ENCODE assay signal across 8 mouse cellular contexts in the genomic region with DNA sequence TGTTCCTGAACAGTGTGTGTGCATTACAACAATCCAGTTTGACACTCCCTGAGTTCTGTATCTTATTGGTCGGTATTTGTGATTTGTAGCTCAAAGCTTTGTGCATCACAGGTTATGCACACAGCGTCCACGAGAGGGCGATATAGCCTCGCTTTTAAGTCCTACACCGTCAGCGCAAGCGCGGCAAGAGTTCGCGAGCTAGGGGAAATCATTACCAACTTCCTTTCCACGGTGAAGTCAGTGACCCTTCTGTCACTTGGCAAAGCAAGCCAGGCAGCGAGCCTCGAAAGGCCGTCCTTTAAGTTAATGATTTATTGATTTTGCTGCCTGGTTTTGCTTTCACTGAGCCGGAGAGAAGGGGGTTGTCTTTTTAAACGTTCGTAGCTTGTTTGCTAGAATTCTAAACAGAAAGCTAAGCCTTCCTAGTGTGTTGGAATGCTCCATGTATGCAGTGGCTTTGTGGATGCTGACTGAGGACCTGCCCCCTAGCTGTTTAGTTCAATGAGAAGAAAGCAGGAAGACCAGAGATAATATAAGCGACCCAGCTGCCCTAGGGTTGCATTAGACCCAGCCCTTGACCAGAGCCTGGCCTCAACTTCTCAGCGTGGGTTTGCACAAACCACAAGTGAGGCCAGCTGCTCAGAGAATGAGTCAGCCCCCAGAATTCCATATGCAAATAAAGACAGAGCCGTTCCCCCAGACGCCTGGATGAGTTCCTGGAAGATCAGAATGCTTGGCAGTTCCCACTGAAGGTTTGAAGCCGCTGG.
DNase-seq lines count a peak whose midpoint lies in the region; ATAC-seq and TF ChIP-seq lines count a peak whose summit lies in the region.

No protein-coding gene starts in this region.

- intact Hi-C loops in gastrocnemius, postnatal 14 days (cut with DNase I; ENCODE audit: low total_unique reads) = loop anchor here (10.0 kb wide), 1 partner anchor 403 kb away; no protein-coding TSS in a partner anchor
- intact Hi-C loops in left cerebral cortex, postnatal 10 days (cut with DNase I) = loop anchor here (5.0 to 10.0 kb wide), 3 partner anchors 383 to 625 kb away; no protein-coding TSS in a partner anchor

- peaks cover 1% of the 10 kb centered on the region; the same call in 1 of the 2 replicates for H3K4me1 ChIP-seq in cortical plate, adult 2 months (ENCODE audit: control insufficient read depth, insufficient read depth, low read length)

- DNase-seq in gastrocnemius, postnatal 14 days = peak; percentile 88
- peak; percentile 86 to 90 for DNase-seq in left cerebral cortex, postnatal 10 days (ENCODE audit: extremely low spot score in 1 of 2, low spot score in 2 of 2)
- peak; percentile 90 for DNase-seq in right cerebral cortex, postnatal 25 days
- peak; percentile 84 to 94 for DNase-seq in urinary bladder, postnatal 4 days (ENCODE audit: low spot score in 2 of 2)

- H3K4me3 ChIP-seq in cortical plate, adult 2 months (ENCODE audit: insufficient read depth, low read length) = peak overlapping the region; percentile 12; the same call in 1 of the 2 replicates

- ATAC-seq in activated CD4-positive, CD25-positive, alpha-beta regulatory T cell, adult 4 months = peak; percentile 97
- ATAC-seq in inflammation-experienced regulatory T-cells, adult 6 months = peak; percentile 95
- ATAC-seq in megakaryocyte-erythroid progenitor cell, adult 5-6 weeks (replicated peaks; ENCODE audit: low FRiP score, low TSS enrichment, poor library complexity, severe bottlenecking) = peak; percentile 88

- peak overlapping the region; percentile 14 for H3K27ac ChIP-seq in cortical plate, adult 2 months (ENCODE audit: insufficient read depth, low read length)

- peak; percentile 61; the same call in 1 of the 2 replicates for TF ChIP-seq POLR2A in cortical plate, adult 2 months (IDR thresholded peaks at IDR 0.05; ENCODE audit: extremely low read depth, insufficient read depth, low read length)

- TF ChIP-seq CTCF in cortical plate, adult 2 months (IDR thresholded peaks at IDR 0.05; ENCODE audit: extremely low read depth, insufficient read depth, low read length) = peak; percentile 98

Comparison
In these comparisons a context has a peak if more than half of its experiments do, and no peak if none do; other contexts are left out.
1. Peak in every context shown above with its lines: DNase-seq, ATAC-seq, H3K4me3 ChIP-seq and H3K27ac ChIP-seq.